In the genomic region with DNA sequence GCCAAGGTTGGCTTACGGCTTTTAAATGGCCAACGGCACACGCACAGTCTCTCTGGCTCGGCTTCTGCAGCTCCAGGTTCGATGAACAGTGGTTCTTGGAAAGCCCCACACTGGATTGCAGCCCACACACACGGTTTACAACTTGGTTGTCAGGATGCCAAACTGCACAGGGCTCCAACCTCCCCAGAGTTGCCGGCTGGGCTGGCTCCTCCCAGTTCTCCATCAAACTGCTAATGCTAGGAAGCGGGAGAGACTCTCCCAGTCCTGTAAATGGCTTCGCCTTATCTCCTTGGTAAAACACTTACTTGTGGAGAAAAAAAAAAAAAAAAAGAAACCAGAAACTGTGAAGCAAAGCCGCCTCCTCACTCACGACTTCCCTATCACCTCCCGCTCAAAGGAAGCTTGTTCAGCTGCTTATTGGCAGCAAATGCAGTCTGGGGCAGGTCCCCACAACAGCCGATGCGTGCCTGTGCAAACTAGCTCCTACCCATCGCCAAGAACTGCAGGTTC, we compare ENCODE assay signal across 8 mouse cellular contexts.
DNase-seq lines count a peak whose midpoint lies in the region; ATAC-seq and TF ChIP-seq lines count a peak whose summit lies in the region.

No protein-coding gene starts in this region.

- peak; percentile 79 for ATAC-seq in heart, embryonic 14.5 days (ENCODE audit: insufficient number of reproducible peaks, insufficient read depth, low FRiP score, low read depth)
- peak; percentile 82 for ATAC-seq in stomach, postnatal 0 days (ENCODE audit: low FRiP score, low TSS enrichment)

- no peak overlapping the region for H3K9ac ChIP-seq in heart, embryonic 14.5 days (ENCODE audit: low read length)
- no peak overlapping the region for H3K9ac ChIP-seq in stomach, postnatal 0 days (ENCODE audit: low read length)

- no peak overlapping the region; a peak in 1 of 4 replicates for H3K27ac ChIP-seq in heart, embryonic 14.5 days (replicated peaks in 1 of 2; ENCODE audit: control insufficient read depth in 1 of 2, insufficient read depth in 1 of 2, low read depth in 2 of 2, low read length in 2 of 2)
- H3K27ac ChIP-seq in stomach, postnatal 0 days (replicated peaks) = peak overlapping the region; percentile 45; the same call in 1 of the 2 replicates

- peak; percentile 52 for DNase-seq in 3T3-L1 (ENCODE audit: low read depth, low spot score)
- peak; percentile 57 for DNase-seq in MN1 (ENCODE audit: low spot score)
- peak; percentile 80 for DNase-seq in fat pad, adult 2 months (ENCODE audit: extremely low read depth, low read depth, low spot score)
- DNase-seq in kidney, postnatal 36 days = peak; percentile 87 to 91
- DNase-seq in lung, postnatal 36 days = peak; percentile 85
- DNase-seq in stomach, postnatal 0 days (ENCODE audit: low spot score) = peak; percentile 70
- DNase-seq in spleen, adult 12 weeks (ENCODE audit: low spot score) = no peak

- H3K27me3 ChIP-seq in heart, embryonic 14.5 days (ENCODE audit: control insufficient read depth, insufficient read depth, low read length) = no peaks in the 10 kb centered on the region
- H3K27me3 ChIP-seq in stomach, postnatal 0 days (ENCODE audit: control insufficient read depth, insufficient read depth, low read length) = no peaks in the 10 kb centered on the region

- H3K36me3 ChIP-seq in heart, embryonic 14.5 days (ENCODE audit: control insufficient read depth, insufficient read depth, low read length) = no peaks in the 10 kb centered on the region
- H3K36me3 ChIP-seq in stomach, postnatal 0 days (ENCODE audit: control insufficient read depth, insufficient read depth, low read length) = no peaks in the 10 kb centered on the region

- no peaks in the 10 kb centered on the region for H3K9me3 ChIP-seq in heart, embryonic 14.5 days (ENCODE audit: control insufficient read depth, low read length)
- no peaks in the 10 kb centered on the region for H3K9me3 ChIP-seq in stomach, postnatal 0 days (ENCODE audit: control insufficient read depth, low read length)

- TF ChIP-seq CTCF in stomach, postnatal 0 days (IDR thresholded peaks at IDR 0.05; ENCODE audit: low read depth) = no peak

- TF ChIP-seq EP300 in stomach, postnatal 0 days (optimal IDR thresholded peaks at IDR 0.05) = no peak

- H3K4me1 ChIP-seq in heart, embryonic 14.5 days (ENCODE audit: control insufficient read depth in 2 of 2, insufficient read depth in 2 of 2, low read length in 2 of 2) = peaks cover 4 to 5% of the 10 kb centered on the region in 2 experiments; a peak in 2 of 4 replicates
- 0 out of 2 replicates have a peak, but pooled peaks cover 3% of the 10 kb centered on the region for H3K4me1 ChIP-seq in stomach, postnatal 0 days (replicated peaks; ENCODE audit: control insufficient read depth, insufficient read depth)

- H3K4me3 ChIP-seq in heart, embryonic 14.5 days (ENCODE audit: control insufficient read depth in 1 of 2, insufficient read depth in 1 of 2, low read depth in 1 of 2, low read length in 2 of 2) = no peak overlapping the region
- no peak overlapping the region for H3K4me3 ChIP-seq in stomach, postnatal 0 days (ENCODE audit: low read depth, low read length)

- H3K4me2 ChIP-seq in heart, embryonic 14.5 days (ENCODE audit: low read length) = peak overlapping the region; percentile 37
- peak overlapping the region; percentile 32 for H3K4me2 ChIP-seq in stomach, postnatal 0 days (replicated peaks; ENCODE audit: low read depth)

- WGBS in heart, embryonic 14.5 days = 14% methylated on average over 15 of the region's 15 CpGs
- 8% methylated on average over 15 of the region's 15 CpGs for WGBS in stomach, postnatal 0 days
